Mouse (Mus musculus) embryo, embryonic 11 days (tissue): Measurements from ENCODE around the gene Mpdz.

Experiments
- DNase-seq: peaks from one replicate; pipeline ENCODE4 v3.0.0-alpha.2; 2015

The Mpdz gene

GRCm38 (mm10) chr4:81275957-81276715 lies 166.5 kb downstream of the Mpdz start:
- peak; percentile 13 for DNase-seq

DNA sequence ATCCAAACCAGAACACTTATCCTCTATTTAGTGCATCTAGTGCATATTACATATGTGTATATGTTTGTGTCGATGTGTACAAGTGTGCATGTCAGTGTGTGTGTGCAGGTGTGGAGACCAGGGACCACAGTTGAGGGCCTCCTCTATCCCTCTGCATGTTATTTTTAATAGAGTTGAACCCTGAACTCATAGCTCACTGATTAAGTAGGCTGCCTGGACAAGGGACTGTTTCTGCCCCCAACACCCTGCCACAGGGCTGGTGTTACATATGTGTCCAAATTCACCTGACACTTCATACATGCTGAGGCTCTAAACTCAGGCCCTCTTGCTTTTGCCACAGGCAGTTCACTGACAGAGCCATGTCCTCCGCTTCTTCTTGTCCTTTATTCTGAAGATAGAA lies 169.5 kb downstream of the Mpdz start:
- no peak for DNase-seq

GRCm38 (mm10) chr4:81252859-81253780 lies 189.5 kb downstream of the Mpdz start:
- no peak for DNase-seq

- DNase-seq: no peak
These were observed 190.3 kb downstream of the Mpdz start for GRCm38 (mm10) chr4:81252334-81252733.

DNA sequence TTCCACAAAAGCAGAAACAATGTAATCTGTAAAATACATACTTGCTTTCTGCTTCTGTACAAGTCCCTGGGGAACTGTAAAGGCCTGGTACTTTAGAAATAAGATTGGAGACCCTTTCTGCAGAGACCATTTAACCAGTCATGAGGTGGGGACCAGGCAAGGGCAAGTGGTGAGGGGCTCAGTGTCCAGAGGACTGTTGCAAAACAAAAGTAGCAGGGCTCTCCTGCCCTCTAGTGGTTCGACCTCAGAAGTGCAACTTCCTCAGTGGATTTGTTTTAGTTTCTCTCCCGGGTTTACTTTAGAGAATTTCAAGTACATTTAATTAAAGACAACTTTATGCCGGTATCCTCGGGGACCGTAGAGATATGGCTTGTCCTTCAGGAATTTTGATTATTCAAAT lies 190.7 kb downstream of the Mpdz start:
- DNase-seq: peak; percentile 74

- DNase-seq: no peak
These were observed 193.4 kb downstream of the Mpdz start for GRCm38 (mm10) chr4:81249245-81249644.

- DNase-seq: no peak
These were observed 206.4 kb downstream of the Mpdz start for GRCm38 (mm10) chr4:81236227-81236626.
